Mouse (Mus musculus) neural tube, embryonic 12.5 days (tissue): Measurements from ENCODE around the gene Ifne. TPM values are rescaled to one million over a fixed set of nuclear protein-coding genes. Genes with fewer than 3 reads are reported as not detected.

Experiments
- ATAC-seq: fragments of 200-750 bp; cut with Nextera tagmentation; 2 replicates; pipeline ENCODE4 v1.8.0; 2017; ENCODE audit warnings: low read depth, mild to moderate bottlenecking, moderate TSS enrichment, moderate library complexity; ENCODE audit not compliant: low FRiP score
- H3K27ac ChIP-seq: fragments of 300-500 bp; sonication (generic); 2 replicates; pipeline ENCODE4 v1.5.1; 2016
- H3K27me3 ChIP-seq: fragments of 300-500 bp; sonication (generic); replicated peaks from 2 replicates; pipeline ENCODE4 v1.6.1; 2016; ENCODE audit warnings: mild to moderate bottlenecking
- H3K36me3 ChIP-seq: fragments of 300-500 bp; sonication (generic); 2 replicates; pipeline ENCODE4 v1.6.1; 2016; ENCODE audit warnings: mild to moderate bottlenecking
- H3K4me1 ChIP-seq: fragments of 300-500 bp; sonication (generic); 2 replicates; pipeline ENCODE4 v1.6.1; 2016
- H3K4me2 ChIP-seq: fragments of 300-500 bp; sonication (generic); replicated peaks from 2 replicates; pipeline ENCODE4 v1.6.1; 2016; ENCODE audit warnings: mild to moderate bottlenecking
- H3K4me3 ChIP-seq: fragments of 300-500 bp; sonication (generic); 2 replicates; pipeline ENCODE4 v1.5.1; 2016
- H3K9ac ChIP-seq: fragments of 300-500 bp; sonication (generic); 2 replicates; pipeline ENCODE4 v1.6.1; 2016; ENCODE audit warnings: mild to moderate bottlenecking
- H3K9me3 ChIP-seq: fragments of 300-500 bp; sonication (generic); 2 replicates; pipeline ENCODE4 v1.6.1; 2016; ENCODE audit warnings: mild to moderate bottlenecking
- whole genome bisulfite sequencing: fragments of 180-500 bp; shearing (Covaris S2); methylation state at CpG from one replicate; pipeline ENCODE4 v1.1.7; 2016; 5-methylcytosine and 5-hydroxymethylcytosine counted together
- polyA plus RNA-seq: library from polyadenylated mRNA; unstranded; fragments of >200 nt; fragmentation: Nextera tagmentation; extraction: Ambion mirVana; gene quantifications from 2 replicates; pipeline ENCODE4 v1.2.1, GENCODE M21; 2016

Ifne gene
- not detected in 2 replicates for polyA plus RNA-seq

DNA sequence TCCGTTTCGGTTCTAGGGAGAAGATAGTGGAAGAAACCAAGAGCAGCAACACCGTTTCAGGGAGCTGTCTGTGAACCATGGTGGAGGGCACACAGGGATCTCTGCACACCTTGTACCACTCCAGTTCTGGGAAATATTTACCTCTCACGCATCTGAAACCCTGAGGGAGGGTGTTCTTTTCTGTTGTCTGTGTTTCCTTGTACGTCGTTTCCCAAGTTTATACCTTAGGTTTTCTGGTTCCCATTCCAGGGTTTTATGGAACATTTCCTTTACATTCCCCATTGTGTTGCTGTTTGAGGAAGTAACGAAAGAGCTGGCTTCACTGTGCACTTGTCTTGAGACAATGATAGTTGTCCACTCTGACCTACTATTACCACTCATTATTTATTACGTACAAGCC lies at the start of gene Ifne:
Gene Ifne (minus strand): TSS at position 101 of the 400 bp plus-strand sequence.
- no peak within 1 kb of the TSS for H3K27ac ChIP-seq
- H3K27me3 ChIP-seq: no peaks in the 10 kb centered on the region
- no peaks in the 10 kb centered on the region for H3K9me3 ChIP-seq
- H3K9ac ChIP-seq: no peak within 1 kb of the TSS
- no peak within 1 kb of the TSS for H3K4me2 ChIP-seq
- no peak for ATAC-seq
- WGBS: 79% methylated on average over 8 of the region's 8 CpGs
- no peak within 1 kb of the TSS for H3K4me3 ChIP-seq
- no peaks in the 10 kb centered on the region for H3K4me1 ChIP-seq
- H3K36me3 ChIP-seq: no peaks in the 10 kb centered on the region

DNA sequence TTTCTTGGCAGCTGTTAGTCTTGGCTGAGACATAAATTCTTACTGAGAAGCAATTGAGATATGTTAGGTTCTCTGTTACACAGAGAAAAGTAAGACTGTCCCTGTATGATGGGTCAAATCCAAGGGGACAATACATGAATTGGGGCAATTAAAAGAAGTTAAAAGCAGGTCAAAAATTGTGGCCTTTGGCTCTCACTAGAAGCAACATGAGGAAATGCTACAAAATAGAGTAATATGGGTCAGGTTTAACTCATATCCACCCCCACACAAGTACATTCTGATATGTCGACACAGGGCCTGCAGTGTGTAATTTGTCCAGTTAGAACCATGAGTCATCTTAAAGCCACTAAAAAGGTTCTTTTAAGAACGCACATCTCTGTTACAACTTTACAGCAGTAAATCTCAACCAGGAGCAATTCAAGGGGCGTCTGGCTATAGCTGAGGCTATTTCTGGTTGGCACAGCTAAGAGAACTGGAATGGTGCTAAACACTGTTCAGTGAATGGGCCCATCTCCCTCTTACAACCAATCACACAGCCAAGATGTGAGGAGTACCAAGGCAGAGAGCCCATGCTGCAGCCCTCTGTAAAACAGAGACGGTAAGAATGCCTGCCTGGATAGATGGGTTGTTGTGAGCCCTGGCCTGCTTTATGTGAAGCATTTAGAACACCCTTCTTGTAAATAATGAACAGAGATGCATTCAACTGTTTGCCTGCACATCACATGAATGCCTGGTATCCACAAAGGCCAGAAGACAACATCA lies 48.5 kb upstream of the Ifne start:
- Histone ChIP-seq H3K9ac (no peak overlapping the region), H3K27ac (no peak overlapping the region), H3K27me3 (no peaks in the 10 kb centered on the region), H3K4me1 (no peaks in the 10 kb centered on the region), H3K36me3 (no peaks in the 10 kb centered on the region), H3K9me3 (0 out of 2 replicates have a peak, but pooled peaks cover 5% of the 10 kb centered on the region), H3K4me2 (no peak overlapping the region), H3K4me3 (no peak overlapping the region)
- ATAC-seq: no peak
- 55% methylated on average over 4 of the region's 4 CpGs for whole genome bisulfite sequencing

DNA sequence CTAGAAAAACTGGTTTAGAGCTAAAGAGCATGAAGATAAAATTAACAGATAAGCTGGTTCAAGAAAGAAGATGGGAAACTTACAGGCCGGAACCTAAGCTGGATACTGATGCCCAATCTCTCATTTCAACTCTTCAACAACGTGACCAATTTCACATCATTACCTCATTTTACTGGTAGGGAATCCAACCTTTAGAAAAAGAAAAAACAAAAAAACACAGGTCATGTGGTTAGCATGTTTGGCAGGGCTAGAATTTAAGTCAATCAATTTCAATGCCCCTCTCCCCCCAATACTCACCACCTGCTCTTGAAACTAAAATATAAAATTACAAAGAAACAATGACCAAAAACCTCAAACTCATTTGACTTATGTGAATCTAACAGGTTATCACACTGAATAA lies 47.8 kb upstream of the Ifne start:
- ATAC-seq: no peak
- H3K27ac ChIP-seq: no peak overlapping the region
- H3K27me3 ChIP-seq: no peaks in the 10 kb centered on the region
- H3K9ac ChIP-seq: no peak overlapping the region
- no peak overlapping the region for H3K4me2 ChIP-seq
- no peak overlapping the region for H3K4me3 ChIP-seq
- H3K9me3 ChIP-seq: 0 out of 2 replicates have a peak, but pooled peaks cover 5% of the 10 kb centered on the region
- no peaks in the 10 kb centered on the region for H3K36me3 ChIP-seq
- 93% methylated on average over 2 of the region's 2 CpGs for WGBS
- no peaks in the 10 kb centered on the region for H3K4me1 ChIP-seq

DNA sequence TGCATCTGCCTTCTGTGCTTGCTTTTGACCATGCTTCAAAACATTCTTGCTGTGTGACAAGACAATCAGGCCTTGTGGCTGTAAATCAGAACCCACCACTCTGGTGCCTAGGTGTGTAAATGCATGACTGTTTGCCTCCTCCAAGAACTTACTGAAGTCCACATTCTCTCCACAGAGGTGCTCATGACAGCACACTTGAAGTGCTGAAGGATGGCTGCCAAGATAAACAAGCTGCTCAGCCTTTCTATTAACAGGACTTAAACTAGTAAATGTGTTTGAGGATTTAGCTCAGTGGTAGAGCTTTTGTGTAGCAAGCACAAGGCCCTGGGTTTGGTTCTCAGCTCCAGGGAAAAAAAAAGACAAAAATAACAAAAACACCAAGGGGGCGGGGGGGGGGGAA lies 46.6 kb upstream of the Ifne start:
- no peak for ATAC-seq
- 89% methylated on average over 1 of the region's 1 CpGs for WGBS

DNA sequence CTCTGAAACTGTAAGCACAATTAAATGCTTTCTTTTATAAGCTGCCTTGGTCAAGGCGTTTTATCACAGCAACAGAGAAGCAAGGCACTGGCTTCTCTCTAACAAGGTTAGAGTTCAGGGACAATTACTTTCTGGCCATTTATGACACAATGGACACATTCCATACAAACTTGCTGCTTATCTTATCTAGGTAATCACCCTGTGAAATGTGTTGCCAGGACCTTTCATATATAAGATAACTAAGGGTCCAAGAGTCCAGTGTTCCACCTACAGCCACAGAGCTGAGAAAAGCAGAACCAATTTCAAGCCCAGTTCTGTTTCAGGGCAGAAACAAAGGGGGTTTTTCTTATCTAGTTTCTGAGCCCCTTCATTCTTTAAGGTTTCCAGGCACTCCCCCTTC lies 46.1 kb upstream of the Ifne start:
- Histone ChIP-seq H3K27me3 (no peaks in the 10 kb centered on the region), H3K27ac (no peak overlapping the region), H3K36me3 (no peaks in the 10 kb centered on the region), H3K9me3 (0 out of 2 replicates have a peak, but pooled peaks cover 5% of the 10 kb centered on the region), H3K9ac (no peak overlapping the region), H3K4me2 (no peak overlapping the region), H3K4me1 (no peaks in the 10 kb centered on the region), H3K4me3 (no peak overlapping the region)
- WGBS: 95% methylated on average over 1 of the region's 1 CpGs
- ATAC-seq: no peak

More for the DNA sequence above, 46.6 kb upstream of the Ifne start:
- H3K4me1 ChIP-seq: no peaks in the 10 kb centered on the region
- 0 out of 2 replicates have a peak, but pooled peaks cover 5% of the 10 kb centered on the region for H3K9me3 ChIP-seq
- H3K36me3 ChIP-seq: no peaks in the 10 kb centered on the region
- no peaks in the 10 kb centered on the region for H3K27me3 ChIP-seq
- no peak overlapping the region for H3K4me2 ChIP-seq
- H3K4me3 ChIP-seq: no peak overlapping the region
- H3K9ac ChIP-seq: no peak overlapping the region
- no peak overlapping the region for H3K27ac ChIP-seq

DNA sequence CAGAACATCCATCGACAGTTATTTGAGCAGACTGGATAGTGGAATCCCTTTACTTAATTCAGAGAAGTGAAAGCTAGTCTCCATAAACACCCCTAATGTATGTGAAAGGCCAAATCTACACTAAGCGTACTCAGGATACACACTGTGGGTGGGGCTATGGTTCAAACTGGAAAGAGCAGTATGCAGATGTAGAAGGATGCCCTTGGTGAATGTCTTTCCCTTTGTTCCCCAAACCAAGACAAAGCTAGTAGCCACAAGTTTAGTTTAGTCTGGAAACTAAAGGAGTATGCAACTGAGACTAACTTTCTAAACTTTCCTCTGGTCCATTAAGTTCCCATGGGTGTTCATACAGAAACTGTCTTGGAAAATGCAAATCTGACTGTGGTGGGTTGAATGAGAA lies 45.5 kb upstream of the Ifne start:
- Histone ChIP-seq H3K4me1 (no peaks in the 10 kb centered on the region), H3K4me3 (no peak overlapping the region)
- WGBS: 92% methylated on average over 2 of the region's 2 CpGs

DNA sequence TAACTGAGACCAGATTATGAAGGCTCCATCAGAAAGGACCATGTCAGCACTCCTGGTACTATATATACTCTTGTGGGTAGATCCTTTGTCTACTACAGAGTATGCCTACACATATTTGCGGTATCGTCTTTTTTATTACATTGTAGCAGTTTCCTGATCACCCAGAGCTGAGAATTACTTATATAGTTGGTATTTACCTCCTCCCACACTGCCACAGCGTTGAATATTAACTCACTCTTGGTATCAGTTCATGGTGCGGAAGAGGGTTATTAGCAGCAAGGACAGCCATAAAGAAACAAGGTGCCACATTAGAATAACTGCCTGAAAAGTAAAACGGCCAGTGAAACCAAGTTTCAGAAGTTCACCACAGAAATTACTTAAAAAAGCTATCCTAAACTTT lies 41.3 kb upstream of the Ifne start:
- no peak overlapping the region for H3K27ac ChIP-seq
- no peak overlapping the region for H3K4me2 ChIP-seq
- 91% methylated on average over 5 of the region's 5 CpGs for WGBS
- no peaks in the 10 kb centered on the region for H3K36me3 ChIP-seq
- 0 out of 2 replicates have a peak, but pooled peaks cover 5% of the 10 kb centered on the region for H3K9me3 ChIP-seq
- H3K4me3 ChIP-seq: no peak overlapping the region
- no peaks in the 10 kb centered on the region for H3K4me1 ChIP-seq
- no peaks in the 10 kb centered on the region for H3K27me3 ChIP-seq
- no peak overlapping the region for H3K9ac ChIP-seq
- ATAC-seq: no peak

More for the DNA sequence above, 45.5 kb upstream of the Ifne start:
- Histone ChIP-seq H3K27me3 (no peaks in the 10 kb centered on the region), H3K4me2 (no peak overlapping the region), H3K27ac (no peak overlapping the region), H3K9ac (no peak overlapping the region), H3K36me3 (no peaks in the 10 kb centered on the region), H3K9me3 (0 out of 2 replicates have a peak, but pooled peaks cover 5% of the 10 kb centered on the region)
- ATAC-seq: no peak

DNA sequence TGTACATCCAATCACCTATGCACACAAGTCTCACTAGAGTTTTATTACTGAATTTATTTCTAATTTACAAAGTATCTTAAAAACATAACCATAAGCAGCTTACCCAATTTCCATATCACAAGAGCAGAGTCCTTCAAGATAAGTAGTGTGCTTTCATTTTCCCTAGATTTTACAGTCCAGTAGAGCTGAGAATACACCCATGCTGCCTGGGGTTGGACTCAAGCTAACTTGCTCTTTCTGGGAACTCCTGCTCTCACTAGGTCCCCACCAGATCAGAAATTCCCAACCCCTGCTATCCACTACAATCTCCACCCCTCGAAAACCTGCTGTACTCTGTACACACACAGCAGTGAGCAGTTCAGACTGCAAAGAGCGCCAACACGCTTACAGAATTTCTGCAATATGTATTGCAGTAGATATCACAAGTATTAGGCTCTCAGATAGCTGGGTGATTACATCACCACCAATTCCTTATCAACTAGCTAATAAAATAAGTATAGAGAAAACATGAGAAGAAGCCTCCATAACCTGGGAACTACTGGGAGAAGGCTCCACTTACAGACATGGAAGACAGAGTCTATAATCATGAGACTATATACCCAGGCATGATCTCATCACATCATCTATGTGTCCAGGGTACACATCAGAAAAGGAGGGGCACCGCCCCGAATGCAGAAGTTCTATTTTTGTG lies 37.9 kb upstream of the Ifne start:
- Histone ChIP-seq H3K36me3 (no peaks in the 10 kb centered on the region), H3K9ac (no peak overlapping the region), H3K27me3 (no peaks in the 10 kb centered on the region), H3K9me3 (no peaks in the 10 kb centered on the region), H3K27ac (no peak overlapping the region), H3K4me1 (no peaks in the 10 kb centered on the region), H3K4me2 (no peak overlapping the region), H3K4me3 (no peak overlapping the region)
- ATAC-seq: no peak
- 94% methylated on average over 5 of the region's 5 CpGs for WGBS

DNA sequence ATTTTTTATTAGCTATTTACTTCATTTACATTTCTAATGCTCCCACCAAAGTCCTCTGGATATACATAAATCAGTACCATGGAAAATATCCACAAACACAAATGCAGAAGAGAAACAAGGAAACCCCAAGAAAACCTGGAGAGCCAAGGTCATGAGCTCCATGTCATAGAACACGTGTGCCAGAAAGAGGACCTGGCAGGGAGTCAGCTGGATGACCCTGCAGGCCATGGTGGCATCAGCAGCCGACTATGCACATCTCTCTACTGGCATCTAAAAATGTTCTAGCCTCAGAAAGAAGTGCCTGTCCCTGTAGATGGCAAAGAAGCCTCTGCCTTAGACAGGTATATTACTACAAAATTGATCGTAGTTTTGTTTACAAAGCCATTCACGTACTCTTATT lies 36.3 kb upstream of the Ifne start:
- H3K4me3 ChIP-seq: no peak overlapping the region
- no peak overlapping the region for H3K9ac ChIP-seq
- H3K4me2 ChIP-seq: no peak overlapping the region
- 85% methylated on average over 4 of the region's 4 CpGs for WGBS
- H3K36me3 ChIP-seq: no peaks in the 10 kb centered on the region
- H3K4me1 ChIP-seq: no peaks in the 10 kb centered on the region
- no peak overlapping the region for H3K27ac ChIP-seq
- H3K27me3 ChIP-seq: no peaks in the 10 kb centered on the region
- ATAC-seq: no peak
- no peaks in the 10 kb centered on the region for H3K9me3 ChIP-seq

DNA sequence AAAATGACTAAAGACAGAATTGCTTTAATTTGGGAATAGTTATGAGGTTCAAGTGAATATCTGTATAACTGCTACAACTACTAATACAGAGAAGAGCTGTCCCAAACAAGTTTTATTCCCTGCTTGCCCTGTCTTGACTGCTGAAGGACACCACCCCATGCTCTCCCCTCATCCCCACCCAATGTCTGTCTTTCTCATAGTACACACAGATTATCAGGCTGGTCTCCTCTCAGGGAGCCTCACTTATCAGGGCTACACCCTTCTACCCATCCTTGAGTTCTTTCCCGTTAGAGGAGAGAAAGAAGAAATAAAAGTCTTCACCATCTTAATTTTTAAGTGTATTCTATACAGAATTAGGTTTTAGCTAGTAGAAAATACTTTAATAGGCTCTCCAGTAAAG lies 34.0 kb upstream of the Ifne start:
- Histone ChIP-seq H3K4me1 (no peaks in the 10 kb centered on the region), H3K27ac (no peak overlapping the region), H3K9ac (no peak overlapping the region), H3K27me3 (no peaks in the 10 kb centered on the region), H3K4me3 (no peak overlapping the region), H3K36me3 (no peaks in the 10 kb centered on the region), H3K9me3 (no peaks in the 10 kb centered on the region), H3K4me2 (no peak overlapping the region)
- whole genome bisulfite sequencing: 84% methylated on average over 1 of the region's 1 CpGs
- no peak for ATAC-seq

DNA sequence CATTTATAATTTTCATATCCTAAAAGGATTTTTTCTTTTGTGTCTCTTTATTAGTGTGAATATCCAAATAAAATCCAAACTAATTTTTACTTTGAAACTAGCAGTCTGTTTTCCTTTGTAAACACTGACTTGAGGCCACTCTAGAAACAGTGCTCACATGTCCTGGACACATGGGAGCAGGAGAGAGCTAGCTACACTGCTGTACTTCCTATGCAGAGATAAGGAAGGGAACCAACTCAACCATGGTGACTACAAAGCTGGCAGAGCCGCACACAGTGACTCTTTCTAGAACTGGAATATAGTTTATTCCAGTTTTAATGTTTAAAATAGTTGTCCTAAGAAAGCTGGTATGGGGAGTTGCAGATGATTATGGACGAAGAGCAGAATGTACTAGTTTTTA lies 32.9 kb upstream of the Ifne start:
- H3K4me2 ChIP-seq: no peak overlapping the region

DNA sequence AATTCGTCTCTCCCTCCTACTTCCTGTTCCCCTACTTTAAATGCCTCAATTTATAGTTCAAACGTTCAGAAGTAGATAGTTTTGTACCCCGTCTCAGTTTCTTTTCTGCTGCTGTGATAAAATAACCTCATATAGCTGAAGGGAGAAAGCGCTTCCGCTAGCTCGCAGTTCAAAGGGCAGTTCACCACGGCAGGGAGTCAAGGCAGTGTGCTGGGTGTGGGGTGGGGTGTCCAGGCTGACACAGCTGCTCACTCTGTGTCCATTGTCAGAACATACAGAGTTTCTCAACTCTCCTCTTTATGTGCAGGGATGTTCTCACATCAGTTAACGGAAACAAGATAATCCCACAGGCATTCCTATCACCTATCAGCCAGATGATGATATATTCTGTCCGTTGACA lies 32.2 kb upstream of the Ifne start:
- no peak overlapping the region for H3K4me2 ChIP-seq
- 39% methylated on average over 9 of the region's 9 CpGs for WGBS
- ATAC-seq: no peak

More for the DNA sequence above, 32.9 kb upstream of the Ifne start:
- WGBS: 84% methylated on average over 2 of the region's 2 CpGs
- Histone ChIP-seq H3K36me3 (no peaks in the 10 kb centered on the region), H3K4me3 (no peak overlapping the region), H3K9me3 (no peaks in the 10 kb centered on the region), H3K9ac (no peak overlapping the region), H3K4me1 (no peaks in the 10 kb centered on the region), H3K27ac (no peak overlapping the region), H3K27me3 (no peaks in the 10 kb centered on the region)
- no peak for ATAC-seq

More for the DNA sequence above, 32.2 kb upstream of the Ifne start:
- Histone ChIP-seq H3K4me1 (no peaks in the 10 kb centered on the region), H3K4me3 (no peak overlapping the region), H3K9me3 (no peaks in the 10 kb centered on the region), H3K9ac (no peak overlapping the region), H3K27ac (no peak overlapping the region), H3K27me3 (no peaks in the 10 kb centered on the region), H3K36me3 (no peaks in the 10 kb centered on the region)
